Mouse (Mus musculus): ENCODE measurements around the gene Ascl2.

The Ascl2 gene

DNA sequence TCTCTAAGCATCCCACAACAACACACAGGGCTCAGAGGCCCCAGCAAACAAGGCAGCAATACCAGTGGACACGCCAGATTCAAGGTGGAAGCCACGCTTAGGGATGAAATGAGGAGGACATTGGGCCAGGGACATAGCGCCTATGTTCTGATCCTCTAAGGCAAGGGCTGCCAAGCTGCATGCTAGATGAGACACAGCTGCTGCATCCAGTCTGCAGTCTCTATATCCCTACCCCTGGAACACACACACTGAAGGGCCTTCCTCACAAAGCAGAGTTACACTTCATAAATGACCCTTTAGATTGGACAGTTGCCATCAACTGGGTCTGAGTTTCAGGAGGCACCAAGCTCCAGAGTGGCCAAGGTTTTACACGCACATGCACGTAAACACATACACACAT is 51.4 kb downstream of the Ascl2 start:
- DNase-seq (ENCODE audit: low spot score in 2 of 2), result no peak
